Mouse (Mus musculus) T-helper 2 cell (primary cell): ENCODE data around the gene Ptma.
"Not testable (repeated sequence)": the region's sequence is repeated elsewhere in the genome, so short reads cannot be mapped to it uniquely, and the experiment has no call there.

Experiments used
- in situ Hi-C: fragments of 300-600 bp; cut with MboI, MseI; formaldehyde crosslinking; loops from one replicate; pipeline ENCODE4 v1.15.1; 2025; ENCODE audit warnings: high pct_unique_total_duplicates

The Ptma gene

GRCm38 (mm10) chr1:86513031-86513430 is 13.5 kb upstream of the Ptma start:
- in situ Hi-C loops, result not testable (repeated sequence)

GRCm38 (mm10) chr1:86515715-86516410 is 10.7 kb upstream of the Ptma start:
- in situ Hi-C loops, result no loop called here

- in situ Hi-C loops, result no loop called here
Measured at GRCm38 (mm10) chr1:86517076-86517475, 9.4 kb upstream of the Ptma start.

GRCm38 (mm10) chr1:86520361-86520760 is 6.2 kb upstream of the Ptma start:
- in situ Hi-C loops, result no loop called here

GRCm38 (mm10) chr1:86522286-86522871 is 4.1 kb upstream of the Ptma start:
- in situ Hi-C loops, result no loop called here

GRCm38 (mm10) chr1:86523776-86524618 is 2.5 kb upstream of the Ptma start:
- in situ Hi-C loops, result no loop called here

- in situ Hi-C loops, result no loop called here
Measured at GRCm38 (mm10) chr1:86524619-86525498, 1.7 kb upstream of the Ptma start.

GRCm38 (mm10) chr1:86525499-86526115 is 919 bp upstream of the Ptma start:
- in situ Hi-C loops, result no loop called here

GRCm38 (mm10) chr1:86526789-86527598 is 468 bp downstream of the Ptma start:
- in situ Hi-C loops, result no loop called here

GRCm38 (mm10) chr1:86527599-86528486 is 1.3 kb downstream of the Ptma start:
- in situ Hi-C loops, result no loop called here

- in situ Hi-C loops, result no loop called here
Measured at GRCm38 (mm10) chr1:86528571-86529180, 2.1 kb downstream of the Ptma start.

- in situ Hi-C loops, result no loop called here
Measured at GRCm38 (mm10) chr1:86529590-86529989, 3.1 kb downstream of the Ptma start.

GRCm38 (mm10) chr1:86530871-86531546 is 4.5 kb downstream of the Ptma start:
- in situ Hi-C loops, result loop anchor here (5.0 kb wide), 1 partner anchor 89 kb away; no protein-coding TSS in a partner anchor

GRCm38 (mm10) chr1:86531547-86532321 is 5.2 kb downstream of the Ptma start:
- in situ Hi-C loops, result loop anchor here (5.0 kb wide), 1 partner anchor 89 kb away; no protein-coding TSS in a partner anchor

- in situ Hi-C loops, result loop anchor here (5.0 kb wide), 1 partner anchor 90 kb away; no protein-coding TSS in a partner anchor
Measured at GRCm38 (mm10) chr1:86532362-86533051, 6.0 kb downstream of the Ptma start.

GRCm38 (mm10) chr1:86533411-86534130 is 7.0 kb downstream of the Ptma start:
- in situ Hi-C loops, result loop anchor here (5.0 kb wide), 1 partner anchor 91 kb away; no protein-coding TSS in a partner anchor
